ENCODE assay signal across 11 mouse cellular contexts in the genomic region with DNA sequence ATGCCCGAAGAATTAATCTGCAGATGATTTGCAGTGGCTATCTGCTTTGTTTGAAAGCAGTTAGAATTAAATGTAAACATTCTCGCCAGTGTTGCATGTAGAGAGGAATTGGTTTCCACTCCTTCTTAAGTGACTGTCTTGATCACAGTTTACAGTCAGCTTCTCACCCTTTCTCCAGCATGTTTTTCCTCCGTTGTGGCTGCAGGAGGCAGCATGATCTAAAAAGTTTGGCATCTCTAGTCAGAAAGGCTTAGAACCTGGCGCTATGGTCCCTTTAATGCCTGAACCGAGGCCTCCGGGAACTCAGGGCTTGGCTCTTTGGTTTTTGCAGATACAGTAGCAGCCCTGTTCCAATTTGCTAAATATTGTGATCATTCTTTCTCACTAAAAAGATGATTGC.
DNase-seq lines count a peak whose midpoint lies in the region; ATAC-seq lines count a peak whose summit lies in the region.
"Had no signal": no experiment of that assay in that cellular context is flagged by ENCODE, and none has a peak within 500 bp of the region (broad histone marks: within the 10 kb centered on the region; RNA-seq: fewer than 3 reads in every experiment).

No protein-coding gene starts in this region.

- H3K9me3 ChIP-seq in hindbrain, embryonic 11.5 days (ENCODE audit: control insufficient read depth, low read length), result no peaks in the 10 kb centered on the region
- no peaks in the 10 kb centered on the region for H3K9me3 ChIP-seq in hindbrain, embryonic 16.5 days (ENCODE audit: control insufficient read depth, low read length)
- H3K9me3 ChIP-seq in midbrain, embryonic 14.5 days (ENCODE audit: control insufficient read depth, low read length), result no peaks in the 10 kb centered on the region
- no peaks in the 10 kb centered on the region for H3K9me3 ChIP-seq in midbrain, embryonic 13.5 days
- H3K9me3 ChIP-seq: hindbrain, embryonic 10.5 days; liver, embryonic 12.5 days; midbrain, embryonic 15.5 days had no signal

- H3K4me2 ChIP-seq in hindbrain, embryonic 11.5 days (replicated peaks; ENCODE audit: low read depth, low read length), result no peak overlapping the region
- no peak overlapping the region for H3K4me2 ChIP-seq in hindbrain, embryonic 16.5 days (ENCODE audit: low read length)
- H3K4me2 ChIP-seq in midbrain, embryonic 14.5 days (ENCODE audit: low read length), result no peak overlapping the region
- H3K4me2 ChIP-seq in midbrain, embryonic 13.5 days (replicated peaks), result no peak overlapping the region
- H3K4me2 ChIP-seq: liver, embryonic 12.5 days; midbrain, embryonic 15.5 days had no signal

- H3K27ac ChIP-seq in hindbrain, embryonic 11.5 days (ENCODE audit: low read depth, low read length), result no peak overlapping the region
- H3K27ac ChIP-seq in hindbrain, embryonic 16.5 days (ENCODE audit: low read depth, low read length), result no peak overlapping the region
- no peak overlapping the region for H3K27ac ChIP-seq in midbrain, embryonic 14.5 days (replicated peaks; ENCODE audit: low read depth, low read length)
- no peak overlapping the region for H3K27ac ChIP-seq in midbrain, embryonic 13.5 days
- H3K27ac ChIP-seq: hindbrain, embryonic 10.5 days; liver, embryonic 12.5 days; midbrain, embryonic 15.5 days had no signal

- WGBS in hindbrain, embryonic 11.5 days, result 64% methylated on average over 6 of the region's 6 CpGs
- 53% methylated on average over 6 of the region's 6 CpGs for whole genome bisulfite sequencing in hindbrain, embryonic 16.5 days
- 65% methylated on average over 6 of the region's 6 CpGs for WGBS in midbrain, embryonic 14.5 days
- 61% methylated on average over 6 of the region's 6 CpGs for WGBS in midbrain, embryonic 13.5 days

- no peaks in the 10 kb centered on the region for H3K27me3 ChIP-seq in hindbrain, embryonic 11.5 days (ENCODE audit: control insufficient read depth, insufficient read depth, low read length)
- peaks cover 2% of the 10 kb centered on the region; the same call in 1 of the 2 replicates for H3K27me3 ChIP-seq in hindbrain, embryonic 16.5 days (replicated peaks; ENCODE audit: control insufficient read depth, insufficient read depth, low read length)
- H3K27me3 ChIP-seq in midbrain, embryonic 14.5 days (ENCODE audit: control insufficient read depth, insufficient read depth, low read length), result no peaks in the 10 kb centered on the region
- H3K27me3 ChIP-seq in midbrain, embryonic 13.5 days, result peaks cover 7% of the 10 kb centered on the region; the same call in 1 of the 2 replicates
- H3K27me3 ChIP-seq: liver, embryonic 12.5 days; midbrain, embryonic 15.5 days had no signal

- H3K9ac ChIP-seq in hindbrain, embryonic 11.5 days (ENCODE audit: low read depth, low read length), result no peak overlapping the region
- no peak overlapping the region for H3K9ac ChIP-seq in hindbrain, embryonic 16.5 days (ENCODE audit: low read depth, low read length)
- H3K9ac ChIP-seq in midbrain, embryonic 14.5 days (replicated peaks; ENCODE audit: low read length), result no peak overlapping the region
- H3K9ac ChIP-seq in midbrain, embryonic 13.5 days (replicated peaks), result no peak overlapping the region
- H3K9ac ChIP-seq: liver, embryonic 12.5 days; midbrain, embryonic 15.5 days had no signal

- ATAC-seq in hindbrain, embryonic 11.5 days (ENCODE audit: low FRiP score), result no peak
- no peak for ATAC-seq in hindbrain, embryonic 16.5 days
- no peak for ATAC-seq in midbrain, embryonic 14.5 days (ENCODE audit: low FRiP score, low TSS enrichment)
- ATAC-seq in midbrain, embryonic 13.5 days, result no peak
- ATAC-seq in activated CD4-positive, CD25-positive, alpha-beta regulatory T cell, adult 4 months, result no peak
- ATAC-seq: liver, embryonic 12.5 days; midbrain, embryonic 15.5 days had no signal

- no peaks in the 10 kb centered on the region for H3K36me3 ChIP-seq in hindbrain, embryonic 11.5 days (ENCODE audit: control insufficient read depth, insufficient read depth, low read length)
- no peaks in the 10 kb centered on the region for H3K36me3 ChIP-seq in hindbrain, embryonic 16.5 days (ENCODE audit: control insufficient read depth, insufficient read depth, low read length)
- H3K36me3 ChIP-seq in midbrain, embryonic 14.5 days (ENCODE audit: control insufficient read depth, insufficient read depth, low read length), result no peaks in the 10 kb centered on the region
- no peaks in the 10 kb centered on the region for H3K36me3 ChIP-seq in midbrain, embryonic 13.5 days
- H3K36me3 ChIP-seq: hindbrain, embryonic 10.5 days; liver, embryonic 12.5 days; midbrain, embryonic 15.5 days had no signal

- no peaks in the 10 kb centered on the region for H3K4me1 ChIP-seq in hindbrain, embryonic 11.5 days (replicated peaks; ENCODE audit: control insufficient read depth, insufficient read depth, low read length)
- peaks cover 5% of the 10 kb centered on the region for H3K4me1 ChIP-seq in hindbrain, embryonic 16.5 days (ENCODE audit: control insufficient read depth, insufficient read depth, low read depth, low read length)
- H3K4me1 ChIP-seq in midbrain, embryonic 14.5 days (ENCODE audit: control insufficient read depth, insufficient read depth, low read length), result peaks cover 7% of the 10 kb centered on the region; the same call in 1 of the 2 replicates
- peaks cover 6% of the 10 kb centered on the region for H3K4me1 ChIP-seq in midbrain, embryonic 13.5 days (replicated peaks)
- H3K4me1 ChIP-seq: liver, embryonic 12.5 days had no signal

- peak; percentile 57 for DNase-seq in adrenal gland, adult 2 months
- DNase-seq in adrenal gland, adult 18-20 months (ENCODE audit: low spot score in 2 of 2), result no peak
- DNase-seq in hindbrain, embryonic 11.5 days (ENCODE audit: low spot score), result peak; percentile 15
- DNase-seq in midbrain, embryonic 14.5 days, result peak; percentile 57
- peak; percentile 45 for DNase-seq in lung, postnatal 36 days

- H3K4me3 ChIP-seq in hindbrain, embryonic 11.5 days (ENCODE audit: low read depth, low read length), result no peak overlapping the region
- H3K4me3 ChIP-seq in hindbrain, embryonic 16.5 days (ENCODE audit: low read length), result no peak overlapping the region
- H3K4me3 ChIP-seq in midbrain, embryonic 14.5 days (replicated peaks; ENCODE audit: low read depth, low read length), result no peak overlapping the region
- no peak overlapping the region for H3K4me3 ChIP-seq in midbrain, embryonic 13.5 days (replicated peaks)
- H3K4me3 ChIP-seq: hindbrain, embryonic 10.5 days; liver, embryonic 12.5 days; midbrain, embryonic 15.5 days had no signal

Comparison
In these comparisons a context has a peak if more than half of its experiments do, and no peak if none do; other contexts are left out.
1. DNase-seq: peak in adrenal gland, adult 2 months (single experiment), hindbrain, embryonic 11.5 days (single experiment), midbrain, embryonic 14.5 days (single experiment) and lung, postnatal 36 days (single experiment); none in adrenal gland, adult 18-20 months (0 of 2).